Mouse (Mus musculus) urinary bladder, adult 2 months (tissue): ENCODE data around the gene Zfp830. TPM values are rescaled to one million over a fixed set of nuclear protein-coding genes. Genes with fewer than 3 reads are reported as not detected.

Source experiments
- polyA plus RNA-seq: library from polyadenylated mRNA; depleted of rRNA; stranded (reverse); fragments of >200 nt; gene quantifications from 2 replicates; pipeline ENCODE4 v1.2.3, GENCODE M21; 2012; rRNA removed

The Zfp830 gene
- polyA plus RNA-seq, 1 experiment = 19.3 TPM

Other genes starting within 250 kb of the Zfp830 start
- 0.50 and 0.62 TPM in 2 replicates for gene Cct6b, start within 50 bp of the Zfp830 start, polyA plus RNA-seq
- 16.6 and 17.6 TPM in 2 replicates for gene Lig3, start 16.8 kb downstream of the Zfp830 start, polyA plus RNA-seq
- 13.7 and 14.6 TPM in 2 replicates for gene Rffl, start 106.9 kb downstream of the Zfp830 start, polyA plus RNA-seq
- 18.0 and 18.6 TPM in 2 replicates for gene Rad51d, start 126.3 kb downstream of the Zfp830 start, polyA plus RNA-seq
- 0.04 and 0.06 TPM in 2 replicates for gene Fndc8, start 127.8 kb downstream of the Zfp830 start, polyA plus RNA-seq
- 26.2 and 33.7 TPM in 2 replicates for gene Nle1, start 144.1 kb downstream of the Zfp830 start, polyA plus RNA-seq
- gene Unc45b, start 146.2 kb downstream of the Zfp830 start, polyA plus RNA-seq = 4.4 and 6.7 TPM in 2 replicates
- 19.1 and 23.0 TPM in 2 replicates for gene Slfn5, start 187.0 kb downstream of the Zfp830 start, polyA plus RNA-seq
- 2.2 TPM in 2 replicates for gene Slfn9, start 227.5 kb downstream of the Zfp830 start, polyA plus RNA-seq